Mouse (Mus musculus) ovary, adult 18-20 months (tissue): ENCODE data around the gene Gcnt1.

Source experiments
- DNase-seq: peaks from one replicate; pipeline ENCODE4 v3.0.0; 2022; ENCODE audit warnings: low spot score, mixed read lengths

The Gcnt1 gene

DNA sequence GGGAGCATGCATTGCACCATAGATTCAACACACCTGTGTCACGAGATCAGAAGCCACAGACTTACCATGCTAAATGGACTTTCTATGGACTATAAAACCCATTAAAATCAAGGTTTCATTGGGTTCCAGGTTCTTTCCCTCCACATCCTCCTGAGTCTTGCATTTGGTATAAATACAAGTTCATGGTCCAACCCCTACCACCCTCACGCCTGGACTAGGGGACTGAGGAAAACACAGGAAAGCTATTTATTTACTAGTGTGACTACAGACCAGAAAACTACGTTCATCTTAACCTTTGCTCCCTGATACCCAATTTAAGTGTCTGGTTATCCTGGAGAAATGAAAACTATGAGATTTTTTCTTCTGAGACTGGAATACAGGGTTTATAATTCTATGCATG lies at the start of gene Gcnt1:
TSS of gene Gcnt1 (minus strand) at position 144 of the 400 bp plus-strand sequence.
- DNase-seq, result no peak

DNA sequence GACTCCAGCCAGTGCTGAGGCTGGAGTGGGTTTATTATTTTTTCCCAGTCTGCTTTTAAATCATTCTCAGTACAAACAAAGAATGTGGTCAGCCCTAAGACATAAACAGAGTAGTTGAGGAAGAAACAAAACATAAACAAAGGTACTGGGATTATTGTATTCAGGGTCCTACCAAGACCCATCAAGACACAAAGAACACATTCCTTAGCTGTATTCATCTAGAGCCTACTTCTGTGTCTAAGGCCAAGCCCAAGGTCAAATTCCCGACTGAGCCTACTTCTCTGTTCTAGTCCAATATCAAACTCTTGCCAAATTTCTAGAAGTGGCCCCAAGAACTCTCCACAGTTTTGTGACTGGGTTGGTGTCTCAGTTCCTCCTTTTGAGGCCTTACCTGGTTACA lies 45.2 kb upstream of the Gcnt1 start:
- no peak for DNase-seq

DNA sequence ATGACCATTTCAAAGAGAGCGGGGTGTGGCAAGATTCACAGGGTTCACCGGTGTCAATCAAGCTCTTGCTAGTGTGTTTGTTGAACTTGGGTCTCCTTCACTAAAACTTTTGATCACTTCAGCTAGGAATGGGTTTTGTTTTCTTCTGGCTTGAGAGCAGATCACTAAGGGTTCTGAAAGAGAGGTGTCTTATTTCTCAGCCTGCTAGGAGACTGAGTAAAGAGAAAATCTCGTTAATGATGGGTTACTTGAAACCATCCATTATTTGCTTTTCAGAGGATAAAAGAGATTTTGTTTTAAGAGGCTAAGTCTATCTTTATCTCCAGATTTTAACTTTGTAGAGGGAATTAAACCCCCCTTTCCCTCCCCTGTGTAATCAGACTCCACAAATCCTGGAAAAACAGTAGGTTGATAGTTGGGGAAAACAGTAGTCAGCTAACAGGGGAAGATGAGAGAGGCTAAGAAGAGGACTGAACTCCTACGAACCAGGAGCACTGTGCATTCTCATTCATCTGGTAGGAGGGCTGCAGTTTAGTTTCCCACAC lies 40.3 kb upstream of the Gcnt1 start:
- DNase-seq, result no peak

DNA sequence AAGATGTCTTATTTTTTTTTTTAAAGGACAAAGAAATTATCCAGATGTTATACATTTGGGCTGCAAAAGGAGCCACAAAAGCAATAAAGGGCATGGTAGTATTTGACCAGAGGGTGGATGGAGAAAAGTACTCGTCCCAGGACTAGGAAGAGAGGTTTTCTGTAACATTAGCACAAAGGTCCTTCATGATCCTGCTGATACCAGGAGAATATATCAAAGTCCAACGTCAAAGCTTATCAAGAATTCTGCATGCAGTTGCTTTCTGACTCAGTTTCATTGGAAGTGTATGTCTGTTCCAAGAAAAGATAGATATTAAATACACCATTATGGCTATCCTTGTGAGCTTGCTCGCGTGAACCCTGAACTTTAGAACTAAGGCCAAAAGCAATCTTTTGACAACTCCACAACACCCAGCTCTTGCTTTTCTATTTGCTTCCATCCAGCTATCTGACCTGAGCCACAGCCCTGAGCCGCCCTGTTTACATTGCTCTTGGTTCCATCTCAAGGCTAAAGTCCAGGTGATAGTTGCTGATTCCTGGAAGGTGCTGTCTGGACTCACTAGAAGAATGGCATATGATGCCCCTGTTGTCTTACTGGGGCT lies 37.9 kb upstream of the Gcnt1 start:
- no peak for DNase-seq

DNA sequence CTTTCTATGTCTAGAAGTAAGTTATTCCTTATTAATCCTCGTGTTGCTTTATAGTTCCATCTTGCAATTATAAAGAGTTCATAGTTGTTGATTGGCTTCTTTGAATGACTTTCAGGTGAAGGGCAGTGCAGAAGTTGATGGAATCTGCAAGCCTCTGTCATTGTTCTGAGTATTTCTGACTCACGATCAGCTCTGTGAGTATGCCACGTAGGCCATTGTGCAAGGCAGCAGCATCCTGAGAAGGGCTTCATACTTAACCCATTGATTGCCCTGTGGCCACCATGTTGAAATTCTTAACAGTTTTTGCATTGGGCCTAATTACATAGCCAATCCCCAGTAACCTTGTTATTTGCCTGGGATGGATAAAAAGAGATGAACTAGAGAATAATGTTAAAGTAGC lies 36.7 kb upstream of the Gcnt1 start:
- DNase-seq, result no peak

DNA sequence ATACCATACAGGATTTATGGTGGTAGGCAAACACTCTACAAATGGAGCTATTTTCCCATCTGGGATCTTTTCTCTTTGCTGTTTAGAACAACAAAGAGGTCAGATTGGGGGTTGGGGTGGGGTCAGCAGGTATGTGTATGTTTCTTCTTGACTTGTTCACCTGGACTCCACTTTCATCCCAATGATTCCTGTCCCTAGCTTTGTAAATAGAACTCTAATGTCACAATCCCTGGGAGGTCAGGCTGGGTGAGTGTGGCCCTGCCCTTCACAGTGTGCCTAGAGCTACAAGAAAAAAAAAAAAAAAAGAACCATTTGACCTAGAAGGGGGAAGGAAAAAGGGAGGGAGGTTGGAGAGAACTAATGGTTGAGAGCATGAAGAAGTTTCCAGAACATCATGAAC lies 35.9 kb upstream of the Gcnt1 start:
- DNase-seq, result no peak

DNA sequence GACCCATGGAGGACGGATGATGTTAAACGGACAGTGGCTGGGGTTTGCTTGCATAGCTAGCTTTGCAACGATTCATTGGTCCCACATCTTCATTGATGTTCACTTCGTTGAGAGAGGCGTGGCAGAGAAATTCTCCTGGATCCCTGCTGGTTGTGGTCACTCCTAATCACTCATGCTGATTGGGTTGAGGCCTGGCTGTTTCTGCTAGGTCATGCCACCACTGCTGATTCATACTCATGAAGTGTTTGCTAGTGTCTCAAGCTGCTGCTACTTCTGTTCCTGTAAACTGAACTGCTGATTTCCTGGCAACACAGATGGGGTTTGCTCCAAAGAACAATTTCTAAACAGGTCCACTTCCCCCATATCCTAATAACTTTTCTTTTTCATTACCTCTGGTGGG lies 34.2 kb upstream of the Gcnt1 start:
- no peak for DNase-seq

DNA sequence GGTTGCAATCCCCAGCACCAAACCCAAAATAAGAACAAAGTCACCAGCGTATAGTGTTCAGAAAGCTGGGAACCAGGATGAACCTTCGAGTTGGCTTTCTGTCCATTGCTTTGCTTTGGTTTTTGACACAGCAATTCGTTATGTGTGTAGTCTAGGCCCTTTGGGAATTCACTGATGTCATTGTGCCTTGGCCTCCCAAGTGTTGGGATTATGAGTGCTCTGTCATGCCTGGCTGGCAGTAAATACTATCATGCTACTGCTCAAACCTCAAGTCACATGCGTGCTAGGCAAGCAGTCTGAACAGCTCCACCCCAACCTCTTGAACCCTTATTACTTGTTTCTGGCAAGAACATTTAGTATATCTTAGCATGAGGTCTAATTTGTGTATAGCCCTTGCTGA lies 30.5 kb upstream of the Gcnt1 start:
- DNase-seq, result no peak

DNA sequence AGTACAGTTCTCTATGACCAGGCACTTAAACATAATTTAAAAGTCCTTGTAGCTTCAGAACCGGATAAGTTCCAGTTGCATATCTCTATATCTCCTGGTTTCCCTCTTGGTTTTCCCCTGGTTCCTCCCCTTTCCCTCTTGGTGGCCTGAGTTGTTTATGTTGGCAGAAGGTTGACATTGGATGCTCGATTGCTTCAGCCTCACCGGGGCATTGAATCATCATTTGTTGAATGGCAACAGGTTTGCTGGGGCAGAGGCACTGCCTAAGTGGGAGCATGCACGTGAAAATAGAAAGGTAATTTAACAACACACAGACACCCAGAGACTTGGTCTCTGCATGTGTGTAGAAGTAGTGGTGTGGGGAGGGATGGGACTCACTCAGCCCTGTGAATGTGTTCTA lies 27.9 kb upstream of the Gcnt1 start:
- DNase-seq, result no peak

DNA sequence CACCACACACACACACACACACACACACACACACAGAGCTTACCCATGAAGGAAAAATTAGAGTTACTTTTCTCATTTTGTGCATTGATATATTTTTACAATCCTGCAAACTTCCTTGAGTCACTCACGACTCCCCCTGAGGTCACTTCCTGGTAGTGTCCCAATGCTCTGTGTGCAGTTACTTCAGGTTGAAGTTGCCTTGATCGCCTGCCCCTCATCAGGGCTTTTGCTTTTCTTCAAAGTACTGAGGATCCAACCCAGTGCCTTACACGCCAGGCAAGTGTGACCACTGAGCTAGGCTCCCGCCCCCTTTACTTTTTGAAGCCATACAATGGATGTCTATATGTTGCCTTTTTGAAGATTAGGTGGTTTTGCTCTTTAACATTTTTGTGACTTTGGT lies 27.3 kb upstream of the Gcnt1 start:
- DNase-seq, result no peak

DNA sequence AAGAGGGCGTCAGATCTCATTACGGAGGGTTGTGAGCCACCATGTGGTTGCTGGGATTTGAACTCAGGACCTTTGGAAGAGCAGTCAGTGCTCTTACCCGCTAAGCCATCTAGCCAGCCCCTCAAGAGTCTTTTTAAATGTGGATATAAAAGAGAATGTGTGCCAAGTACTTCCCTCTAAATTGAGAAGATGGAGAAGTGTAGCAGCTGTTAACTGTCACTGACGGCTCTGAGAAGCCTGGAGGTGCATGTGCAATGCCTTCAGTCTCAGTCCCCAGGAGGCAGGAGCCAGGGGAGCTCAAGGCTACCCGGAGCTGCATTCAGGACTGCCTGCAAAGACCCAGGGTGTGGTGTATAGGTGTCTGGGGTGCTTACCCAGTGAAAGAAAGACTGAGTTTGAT lies 25.3 kb upstream of the Gcnt1 start:
- DNase-seq, result no peak

DNA sequence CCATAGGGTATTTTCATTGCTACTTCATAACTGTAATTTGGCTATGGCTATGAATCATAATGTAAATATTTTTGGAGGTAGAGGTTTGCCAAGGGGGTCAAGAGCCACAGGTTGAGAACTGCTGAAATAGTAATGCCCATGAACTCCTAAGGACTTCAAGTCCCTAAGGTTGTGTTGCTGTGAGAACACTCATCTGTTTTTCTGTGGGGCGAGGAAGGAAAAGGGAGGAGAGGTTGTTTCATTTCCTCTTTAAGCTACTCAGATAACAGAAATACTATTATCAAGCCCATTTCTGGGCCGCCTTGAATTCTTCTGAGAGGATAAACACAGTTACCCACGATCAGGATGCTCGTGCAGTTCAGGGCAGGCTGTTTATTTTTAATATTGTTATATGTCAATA lies 24.2 kb upstream of the Gcnt1 start:
- DNase-seq, result no peak

DNA sequence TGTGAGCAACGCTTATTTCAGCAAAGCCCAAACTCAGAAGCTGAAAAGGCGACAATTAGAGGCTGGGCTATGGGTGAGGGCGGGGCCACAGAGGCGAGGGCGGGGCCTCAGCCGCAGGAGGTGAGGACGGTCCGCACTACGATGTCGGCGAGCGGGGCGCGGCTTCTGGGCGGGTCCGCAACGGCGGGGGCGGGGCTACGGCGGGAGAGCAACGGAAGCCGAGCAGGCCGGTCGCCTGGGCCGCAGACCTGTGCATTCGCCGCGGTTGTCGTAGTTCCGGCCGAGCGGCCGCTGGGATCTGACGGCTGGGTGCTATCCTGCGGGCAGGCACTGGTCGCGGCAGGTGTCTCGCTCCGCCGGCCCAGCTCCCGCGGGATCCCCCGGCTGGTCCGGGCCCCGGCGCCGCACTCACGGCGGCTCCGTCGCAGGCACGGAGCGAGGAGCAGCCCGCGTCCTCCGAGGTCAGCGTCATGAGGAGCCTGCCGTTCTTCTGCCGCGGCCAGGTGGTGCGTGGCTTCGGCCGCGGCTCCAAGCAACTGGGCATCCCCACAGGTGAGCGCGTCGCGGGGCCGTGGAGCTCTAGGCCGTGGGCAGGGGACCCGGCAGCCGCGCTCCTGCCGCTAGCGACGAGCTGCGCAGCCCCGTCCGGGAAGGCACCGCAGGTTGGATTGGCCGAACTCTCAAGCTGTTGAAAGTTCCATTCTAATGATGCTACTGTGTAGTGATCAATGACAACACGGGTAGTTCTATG lies 21.4 kb upstream of the Gcnt1 start, which contains the start of gene Rfk:
TSS of gene Rfk (plus strand) at position 203 of the 751 bp plus-strand sequence.
- peak; percentile 88 for DNase-seq

DNA sequence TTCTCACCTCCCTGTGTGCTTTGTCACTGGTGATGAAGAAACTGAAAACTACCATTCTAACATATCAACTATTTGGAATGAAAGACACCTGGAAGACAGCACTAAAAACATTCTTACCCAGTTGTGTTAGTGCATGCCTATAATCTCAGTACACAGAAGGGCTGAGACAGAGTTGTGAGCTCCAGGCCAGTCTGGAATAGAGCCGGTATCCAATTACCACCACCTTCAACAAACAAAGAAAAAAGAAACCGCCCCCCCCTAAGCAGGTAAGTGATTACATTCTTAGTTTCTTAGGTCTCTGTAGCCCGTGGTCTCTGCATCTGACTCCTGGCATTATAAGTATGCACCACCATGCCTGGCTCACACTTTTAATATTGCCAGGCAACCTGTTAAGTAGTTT lies 20.2 kb upstream of the Gcnt1 start:
- DNase-seq, result no peak

DNA sequence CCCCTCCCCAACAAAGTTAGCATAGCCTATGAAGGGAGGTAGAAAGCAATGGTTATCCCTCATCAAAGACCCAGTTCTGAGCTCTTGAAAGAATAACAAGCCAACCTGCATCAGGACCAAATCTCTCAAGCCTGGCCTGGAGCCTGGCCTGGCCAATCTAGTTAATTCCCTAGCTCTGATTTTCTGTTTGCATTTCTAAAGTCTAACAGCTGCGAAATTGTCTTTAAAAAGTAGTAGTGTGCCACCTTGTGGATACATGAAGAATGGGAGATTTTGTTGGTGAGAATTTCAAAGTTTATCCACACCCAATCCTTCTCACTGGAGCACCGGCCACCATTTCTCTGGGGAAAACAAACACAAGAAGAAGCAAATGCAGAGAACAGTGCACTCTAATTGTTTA lies 15.8 kb upstream of the Gcnt1 start:
- no peak for DNase-seq

DNA sequence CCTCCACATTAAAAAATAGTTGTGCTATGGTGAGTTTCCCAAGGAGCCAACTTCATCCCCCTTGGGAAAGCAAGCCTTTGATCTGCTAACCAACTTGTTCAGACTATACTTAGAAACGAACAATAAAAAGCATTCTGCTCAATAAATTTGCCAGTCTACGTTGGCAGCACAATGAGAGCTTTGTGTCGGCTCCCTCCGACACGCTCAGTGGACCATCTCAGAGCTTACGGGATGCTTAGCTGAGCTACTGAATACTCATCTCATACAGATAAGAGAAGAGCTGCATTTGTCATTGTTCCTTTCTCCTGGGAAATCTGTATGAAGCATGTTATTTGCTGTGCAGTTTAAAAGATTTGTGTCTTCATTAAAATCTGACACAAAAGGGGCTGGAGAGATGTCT lies 13.8 kb upstream of the Gcnt1 start:
- DNase-seq, result no peak

DNA sequence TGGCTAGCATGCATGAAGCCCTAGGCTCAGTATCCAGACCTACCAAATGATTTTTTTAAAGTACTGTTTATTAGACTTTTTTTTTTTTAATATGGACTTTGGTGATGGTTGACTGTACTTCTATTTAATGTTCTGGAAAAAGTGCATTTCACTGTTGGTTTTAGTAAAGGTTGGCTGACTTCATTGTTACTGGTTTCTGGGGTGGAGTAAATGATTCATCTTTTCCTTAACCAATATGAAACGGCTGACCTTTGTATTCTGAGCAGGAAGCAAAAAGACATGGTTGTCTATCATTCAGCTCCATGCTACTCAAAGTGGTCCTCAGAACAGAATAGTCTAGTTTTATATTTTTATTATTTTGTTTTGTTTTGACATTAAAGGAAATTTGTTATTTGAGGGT lies 12.8 kb upstream of the Gcnt1 start:
- DNase-seq, result no peak

DNA sequence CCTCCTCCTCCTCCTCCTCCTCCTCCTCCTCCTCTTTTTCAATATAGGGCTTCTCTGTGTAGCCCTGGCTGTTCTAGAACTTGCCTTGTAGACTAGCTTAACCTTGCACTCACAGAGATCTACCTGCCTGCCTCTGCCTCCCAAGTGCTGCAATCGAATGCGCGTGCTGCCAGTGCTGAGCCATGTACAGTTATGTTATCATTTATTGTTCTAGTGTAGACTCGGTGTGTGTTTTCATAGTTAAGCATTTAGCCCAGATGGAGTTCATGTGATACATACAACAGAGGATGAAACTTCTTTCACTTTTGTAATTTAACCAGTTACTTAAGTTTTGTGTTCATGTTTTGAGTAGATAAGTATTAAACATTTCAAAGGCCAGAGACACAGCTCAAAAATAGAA lies 12.4 kb upstream of the Gcnt1 start:
- DNase-seq, result no peak

DNA sequence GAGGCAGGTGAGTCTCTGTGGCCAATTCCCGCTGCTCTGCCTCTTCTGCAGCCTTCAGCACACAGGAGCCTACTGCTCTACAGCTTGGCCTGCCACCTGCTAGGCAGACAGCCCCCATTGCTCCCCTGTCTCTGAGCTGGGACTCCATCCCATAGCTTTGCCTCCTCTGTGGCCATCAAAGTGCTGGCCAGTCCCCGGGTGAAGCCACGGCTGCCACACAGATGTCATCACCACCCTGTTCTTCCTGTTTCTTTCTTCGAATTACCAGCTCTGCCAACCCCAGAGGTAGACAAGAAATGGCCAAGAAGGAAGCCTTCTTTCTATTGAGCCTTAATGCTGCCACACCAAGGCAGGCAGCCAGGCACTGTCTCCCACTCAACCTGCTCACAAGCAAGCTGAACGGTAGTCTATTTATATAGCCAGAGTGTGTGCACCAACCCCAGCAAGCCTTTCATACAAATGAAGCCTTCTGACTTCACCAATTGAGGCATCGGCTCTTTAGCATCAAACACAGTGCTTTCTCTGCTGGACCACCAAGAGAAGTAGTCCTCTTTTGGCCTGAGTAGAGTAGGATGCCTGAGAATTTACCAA lies 10.3 kb upstream of the Gcnt1 start:
- no peak for DNase-seq

DNA sequence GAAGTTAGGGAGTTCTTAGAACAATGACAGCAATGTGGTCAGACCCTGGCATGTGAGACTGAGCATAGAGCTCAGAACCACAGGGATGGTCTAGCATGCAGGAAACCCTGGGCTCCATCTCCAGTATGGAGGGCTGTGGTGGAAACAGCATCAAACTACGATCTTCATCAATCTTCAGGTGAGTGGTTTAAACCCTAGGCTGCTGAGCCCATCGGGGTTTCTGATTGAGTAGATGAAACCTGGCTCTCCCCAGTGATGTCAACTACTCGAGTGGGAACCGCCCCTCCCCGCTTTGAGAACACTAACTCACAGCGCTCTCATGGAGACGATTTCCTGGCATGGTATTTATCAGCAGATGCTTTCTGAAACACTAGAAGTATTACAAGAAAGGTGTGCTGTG lies 7.9 kb upstream of the Gcnt1 start:
- DNase-seq, result no peak

DNA sequence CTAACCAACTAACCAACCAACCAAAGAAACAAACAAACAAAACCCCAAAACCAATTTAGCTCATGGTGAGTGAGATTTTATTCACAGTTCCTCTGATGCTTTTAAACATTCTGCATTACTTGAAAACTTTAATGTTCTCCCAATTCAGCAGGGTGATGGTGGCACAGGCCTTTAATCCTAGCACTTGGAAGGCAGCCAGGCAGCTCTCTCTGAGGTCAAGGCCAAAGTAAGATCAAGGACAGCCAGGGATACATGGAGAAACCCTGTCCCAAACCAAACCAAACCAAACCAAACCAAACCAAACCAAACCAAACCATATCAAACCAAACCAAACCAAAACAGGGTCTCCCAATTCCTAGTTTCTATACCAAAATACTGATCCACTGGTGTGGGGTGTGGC lies 6.2 kb upstream of the Gcnt1 start:
- no peak for DNase-seq

DNA sequence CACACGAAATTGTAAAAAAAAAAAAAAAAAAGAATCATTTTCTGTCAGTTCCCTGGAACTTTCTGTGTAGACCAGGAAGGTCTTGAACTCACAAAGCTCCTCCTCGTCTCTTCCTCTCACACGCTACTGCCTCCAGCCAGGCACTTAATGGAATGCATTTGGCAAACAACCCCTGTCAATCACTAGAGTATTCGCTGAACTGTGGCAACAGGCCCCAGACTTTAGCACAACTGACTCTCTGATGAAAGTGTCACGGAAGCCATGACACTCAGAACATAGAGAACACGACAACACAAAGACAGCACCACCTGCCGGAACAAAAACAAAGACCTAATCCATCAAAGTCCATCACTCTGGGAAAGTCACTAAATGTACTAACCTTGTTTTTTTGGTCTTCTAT lies 3.1 kb downstream of the Gcnt1 start:
- no peak for DNase-seq

DNA sequence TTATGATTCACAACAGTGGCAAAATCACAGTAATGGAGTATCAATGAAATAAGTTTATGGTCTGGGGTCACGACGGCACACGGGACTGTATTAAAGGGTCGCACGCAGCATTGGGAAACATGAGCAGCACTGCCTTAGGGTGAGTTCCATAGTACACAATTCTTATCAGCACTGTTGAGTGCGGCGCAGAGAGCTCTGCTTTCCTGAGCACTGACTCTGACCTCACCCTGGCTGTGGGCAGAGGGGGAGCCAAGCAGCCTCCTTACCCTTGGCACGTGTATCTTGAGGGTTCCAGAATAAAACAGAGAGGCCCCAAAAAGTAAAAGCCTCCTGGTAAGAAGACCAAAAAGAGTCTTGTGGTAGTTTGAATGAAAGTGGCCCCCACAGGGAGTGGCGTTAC lies 4.1 kb downstream of the Gcnt1 start:
- no peak for DNase-seq
